Mouse (Mus musculus) WW6 (cell line): ENCODE results near the gene AW822073.
"Not testable (repeated sequence)": the region's sequence is repeated elsewhere in the genome, so short reads cannot be mapped to it uniquely, and the experiment has no call there.

Experiments used
- DNase-seq: peaks from one replicate; pipeline ENCODE4 v3.0.0-alpha.2; 2013; ENCODE audit warnings: low read depth, low spot score

The AW822073 gene

DNA sequence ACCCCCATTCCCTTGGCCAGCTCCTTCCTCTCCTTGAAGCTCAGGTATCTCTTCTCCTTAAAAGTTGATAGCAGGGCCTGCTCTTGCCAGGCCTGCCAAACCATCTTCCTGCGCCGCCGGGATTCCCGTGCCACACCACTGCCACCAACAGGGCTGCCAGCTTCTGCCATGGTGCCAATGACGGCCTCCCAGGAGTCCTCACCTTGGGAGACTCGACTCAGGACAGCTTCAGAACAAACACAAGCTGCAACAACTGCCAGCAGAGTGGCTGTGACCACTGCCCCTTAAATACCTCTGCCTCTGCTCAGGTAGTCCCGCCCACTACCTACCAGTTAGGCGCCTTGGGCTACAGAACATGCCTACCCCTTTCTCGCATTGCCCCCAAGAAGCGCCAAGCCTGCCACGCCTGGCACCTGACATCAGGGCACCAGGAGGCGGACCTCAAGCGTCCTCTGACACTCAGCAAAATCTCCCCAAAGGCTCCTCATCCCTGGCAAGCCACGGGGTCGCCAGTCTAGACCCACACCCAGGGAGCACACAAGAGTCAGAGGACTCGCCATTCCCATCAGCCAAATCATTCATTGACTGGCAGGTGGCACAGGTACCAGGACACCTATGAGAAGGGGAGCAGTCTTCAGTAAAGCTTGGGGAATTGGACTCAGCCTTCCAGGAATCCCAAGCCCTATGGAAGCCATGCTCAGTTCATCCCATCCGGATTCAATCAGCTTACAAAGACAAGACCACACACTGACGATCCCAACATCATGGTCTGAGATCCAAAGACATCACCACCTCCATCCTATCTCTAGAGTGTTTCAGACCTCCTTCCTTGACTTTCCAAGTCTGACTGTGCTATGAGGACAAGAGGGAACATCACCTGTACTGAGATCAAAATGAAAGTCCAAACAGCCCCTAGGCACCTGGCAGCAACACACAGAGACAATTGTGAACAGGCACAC is at the start of gene AW822073:
TSS of gene AW822073 (minus strand) at position 104 of the 959 bp plus-strand sequence.
- DNase-seq: not testable (repeated sequence)

DNA sequence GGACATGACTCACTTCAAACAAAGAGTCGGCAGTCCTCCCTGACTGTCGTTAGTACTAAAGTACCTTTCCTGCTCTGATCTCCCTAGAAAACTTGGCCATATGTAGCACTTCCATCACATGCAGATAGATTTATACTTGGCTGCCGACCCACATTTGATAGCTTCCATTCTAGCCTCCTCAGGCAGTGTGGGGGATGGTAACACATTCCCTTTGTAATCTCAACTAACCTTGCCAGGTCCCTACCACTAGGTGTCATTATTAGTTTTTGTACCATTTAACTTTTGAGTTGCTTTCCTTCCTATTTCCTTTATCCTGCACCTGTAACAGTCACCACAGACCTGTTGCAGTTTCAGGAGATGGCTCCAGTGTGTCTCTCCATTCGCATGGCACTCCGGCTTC is 33.7 kb upstream of the AW822073 start:
- no peak for DNase-seq

DNA sequence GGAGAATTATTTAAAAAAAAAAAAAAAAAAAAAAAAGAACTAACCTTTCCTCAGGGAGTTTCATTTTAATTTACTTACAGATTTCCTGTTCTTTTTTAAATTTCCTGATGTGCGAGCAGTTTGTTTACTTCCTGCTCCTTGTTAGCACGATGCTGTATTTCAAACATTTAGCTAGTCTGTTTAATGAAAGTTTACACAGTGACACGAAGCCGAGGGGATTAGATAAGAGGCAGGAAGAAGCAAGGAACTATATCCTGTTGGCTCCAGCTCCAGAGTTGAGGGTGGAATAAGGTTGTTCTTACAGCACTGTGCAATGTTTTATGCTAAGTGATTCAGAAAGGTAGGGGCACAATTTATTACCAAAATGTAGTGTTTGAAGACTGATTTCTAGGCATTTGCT is 31.2 kb upstream of the AW822073 start:
- no peak for DNase-seq

- DNase-seq: peak; percentile 74
These were observed 30.6 kb upstream of the AW822073 start, which contains the start of gene Gcc2 for GRCm38 (mm10) chr10:58255213-58255892. Gene Gcc2, plus strand, starts transcription at chr10:58255497.

DNA sequence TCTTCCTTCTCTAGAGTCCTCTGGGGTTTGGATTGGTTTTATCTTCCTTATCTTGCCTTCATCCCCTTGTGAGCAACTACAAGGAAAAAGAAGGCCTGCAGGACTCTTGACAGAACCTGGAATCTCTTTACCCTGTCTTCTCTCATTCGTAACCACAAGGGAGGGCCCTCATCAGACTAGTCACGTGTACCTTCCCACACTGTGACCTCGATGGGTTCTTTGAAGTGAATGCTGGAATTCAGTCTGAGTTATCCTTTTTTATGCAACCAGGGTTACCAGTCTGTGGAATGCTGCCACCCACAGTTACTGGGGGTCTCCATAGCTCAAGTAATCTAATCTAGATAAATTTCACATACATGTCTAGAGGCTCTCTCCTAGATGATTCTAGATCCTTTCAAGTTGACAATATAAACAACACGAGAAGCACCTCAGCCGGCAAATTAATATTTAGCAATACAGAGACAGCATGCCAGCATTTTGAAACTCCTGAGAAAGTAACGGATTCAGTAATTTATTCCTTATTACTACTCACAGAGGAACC is 30.0 kb upstream of the AW822073 start:
- no peak for DNase-seq

DNA sequence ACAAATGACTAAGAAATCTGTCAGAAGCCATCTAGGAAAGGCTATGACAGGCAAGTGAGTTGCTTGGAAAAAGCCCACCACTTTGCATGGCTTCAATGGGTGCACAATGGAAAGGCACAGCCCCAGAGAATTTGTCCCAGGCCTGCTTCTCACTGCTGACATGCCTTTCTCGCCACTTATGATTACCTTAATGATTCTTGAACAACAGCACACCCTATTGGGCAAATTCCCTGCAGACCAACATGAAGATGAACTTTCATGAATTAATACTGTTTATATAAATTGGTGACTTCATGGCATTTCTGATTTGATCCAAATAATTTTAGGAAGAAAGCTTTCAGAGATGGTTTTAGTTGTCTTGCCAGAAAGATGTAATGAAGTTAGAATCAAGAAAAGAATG is 24.8 kb upstream of the AW822073 start:
- DNase-seq: no peak

GRCm38 (mm10) chr10:58238984-58239740 is 14.4 kb upstream of the AW822073 start:
- DNase-seq: not testable (repeated sequence)

DNA sequence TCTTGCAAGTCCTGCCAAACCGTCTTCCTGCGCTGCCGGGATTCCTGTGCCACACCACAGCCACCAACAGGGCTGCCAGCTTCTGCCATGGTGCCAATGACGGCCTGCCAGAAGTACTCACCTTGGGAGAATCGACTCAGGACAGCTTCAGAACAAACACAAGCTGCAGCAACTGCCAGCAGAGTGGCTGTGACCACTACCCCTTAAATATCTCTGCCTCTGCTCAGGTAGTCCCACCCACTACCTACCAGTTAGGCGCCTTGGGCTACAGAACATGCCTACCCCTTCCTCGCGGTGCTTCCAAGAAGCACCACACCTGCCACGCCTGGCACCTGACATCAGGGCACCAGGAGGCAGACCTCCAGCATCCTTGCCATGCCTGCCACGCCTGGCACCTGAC is 11.9 kb upstream of the AW822073 start, which contains the start of gene Gm4981:
TSS of gene Gm4981 (minus strand) at position 89 of the 400 bp plus-strand sequence.
- no peak for DNase-seq

DNA sequence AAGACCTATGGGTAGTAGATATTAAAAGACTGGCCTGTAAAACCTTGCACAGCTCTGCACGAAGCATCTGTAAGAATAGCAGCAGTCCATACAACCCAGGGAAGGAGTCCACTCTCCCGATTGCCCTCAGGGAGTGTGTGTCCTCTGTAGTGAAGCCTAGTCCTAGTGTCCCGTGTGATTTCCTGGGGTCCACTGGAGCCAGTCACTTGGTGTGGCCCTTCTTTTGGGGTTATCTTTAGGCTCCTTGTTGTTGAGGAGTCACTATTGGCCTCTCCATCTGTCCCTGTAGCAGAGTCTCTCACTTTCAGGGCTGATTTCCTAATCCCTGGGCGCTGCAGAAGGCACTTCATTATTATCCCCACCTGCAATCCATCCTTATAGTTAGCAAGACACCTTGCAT is 10.3 kb upstream of the AW822073 start:
- not testable (repeated sequence) for DNase-seq

DNA sequence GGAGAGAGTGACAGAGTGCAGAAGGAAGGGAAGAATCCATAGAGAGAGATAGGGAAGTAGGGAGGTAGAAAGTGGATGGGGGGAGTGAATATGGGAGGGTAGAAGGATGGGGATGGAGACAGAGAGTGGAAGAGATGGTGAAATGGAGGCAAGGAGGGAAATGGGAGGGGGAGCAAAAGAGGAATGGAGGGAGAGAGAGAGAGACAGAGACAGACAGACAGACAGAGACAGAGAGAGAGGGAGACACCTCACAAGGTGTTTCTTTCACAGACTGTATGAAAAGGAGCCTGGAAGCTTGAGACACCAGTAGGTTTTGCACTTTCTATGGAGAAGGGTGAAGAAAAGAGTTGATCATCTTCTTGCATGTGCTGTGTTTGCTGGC is 9.0 kb upstream of the AW822073 start:
- DNase-seq: not testable (repeated sequence)

GRCm38 (mm10) chr10:58233054-58233739 is 8.5 kb upstream of the AW822073 start:
- DNase-seq: not testable (repeated sequence)

DNA sequence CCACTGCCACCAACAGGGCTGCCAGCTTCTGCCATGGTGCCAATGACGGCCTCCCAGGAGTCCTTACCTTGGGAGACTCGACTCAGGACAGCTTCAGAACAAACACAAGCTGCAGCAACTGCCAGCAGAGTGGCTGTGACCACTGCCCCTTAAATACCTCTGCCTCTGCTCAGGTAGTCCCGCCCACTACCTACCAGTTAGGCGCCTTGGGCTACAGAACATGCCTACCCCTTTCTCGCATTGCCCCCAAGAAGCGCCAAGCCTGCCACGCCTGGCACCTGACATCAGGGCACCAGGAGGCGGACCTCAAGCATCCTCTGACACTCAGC is 7.9 kb upstream of the AW822073 start, which contains the start of gene Duxf3:
TSS of gene Duxf3 (minus strand) at position 35 of the 329 bp plus-strand sequence.
- DNase-seq: not testable (repeated sequence)

DNA sequence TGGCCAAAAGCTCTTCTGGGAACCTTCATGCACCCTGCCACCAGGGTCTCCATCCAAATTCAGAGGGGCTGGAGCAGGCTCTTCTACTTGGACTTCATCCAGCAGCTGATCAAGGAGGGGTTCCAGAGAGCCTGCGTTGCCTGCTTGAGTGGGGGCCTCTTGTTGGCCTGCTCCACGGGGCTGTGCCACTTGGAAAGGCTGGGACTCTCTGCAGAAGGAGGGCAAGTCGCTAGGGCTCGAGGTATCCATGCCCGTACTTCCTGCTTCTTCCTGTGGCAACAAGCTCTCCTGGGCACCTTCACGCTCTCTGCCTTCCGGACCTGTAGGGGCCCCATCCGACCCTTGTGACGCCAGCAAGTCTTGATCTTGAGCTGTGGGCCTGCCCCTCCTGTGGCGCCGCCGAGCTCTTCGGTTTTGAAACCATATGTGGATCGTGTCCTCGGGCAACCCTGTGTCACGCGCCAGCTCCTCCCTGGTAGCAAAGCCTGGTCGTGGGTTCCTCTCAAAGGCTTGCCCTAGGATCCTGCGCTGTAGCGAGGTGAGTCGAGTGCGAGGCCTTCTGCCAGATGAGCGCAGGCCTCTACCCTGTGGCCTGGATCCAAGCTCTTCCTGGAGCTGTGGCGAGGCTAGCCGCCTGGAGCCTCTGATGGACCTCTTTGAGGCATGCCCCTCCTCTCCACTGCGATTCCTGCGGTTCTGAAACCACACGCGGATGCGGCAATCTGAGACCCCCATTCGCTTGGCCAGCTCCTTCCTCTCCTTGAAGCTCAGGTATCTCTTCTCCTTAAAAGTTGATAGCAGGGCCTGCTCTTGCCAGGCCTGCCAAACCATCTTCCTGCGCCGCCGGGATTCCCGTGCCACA is 7.3 kb upstream of the AW822073 start:
- peak; percentile 59 for DNase-seq

DNA sequence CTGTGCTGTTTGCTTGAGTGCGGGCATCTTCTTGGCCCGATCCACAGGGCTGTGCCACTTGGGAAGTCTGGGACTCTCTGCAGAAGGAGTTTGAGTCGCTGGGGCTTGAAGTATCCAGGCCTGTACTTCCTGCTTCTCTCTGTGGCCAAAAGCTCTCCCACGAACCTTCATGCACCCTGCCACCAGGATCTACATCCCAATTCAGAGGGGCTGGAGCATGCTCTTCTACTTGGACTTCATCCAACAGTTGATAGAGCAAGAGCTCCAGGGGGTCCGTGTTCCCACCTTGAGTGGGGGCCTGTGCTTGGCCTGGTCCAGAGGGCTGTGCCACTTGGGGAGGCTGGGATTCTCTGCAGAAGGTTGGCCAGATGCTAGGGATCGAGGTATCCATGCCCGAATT is 6.4 kb upstream of the AW822073 start:
- DNase-seq: not testable (repeated sequence)

GRCm38 (mm10) chr10:58230021-58230420 is 5.3 kb upstream of the AW822073 start:
- DNase-seq: not testable (repeated sequence)

DNA sequence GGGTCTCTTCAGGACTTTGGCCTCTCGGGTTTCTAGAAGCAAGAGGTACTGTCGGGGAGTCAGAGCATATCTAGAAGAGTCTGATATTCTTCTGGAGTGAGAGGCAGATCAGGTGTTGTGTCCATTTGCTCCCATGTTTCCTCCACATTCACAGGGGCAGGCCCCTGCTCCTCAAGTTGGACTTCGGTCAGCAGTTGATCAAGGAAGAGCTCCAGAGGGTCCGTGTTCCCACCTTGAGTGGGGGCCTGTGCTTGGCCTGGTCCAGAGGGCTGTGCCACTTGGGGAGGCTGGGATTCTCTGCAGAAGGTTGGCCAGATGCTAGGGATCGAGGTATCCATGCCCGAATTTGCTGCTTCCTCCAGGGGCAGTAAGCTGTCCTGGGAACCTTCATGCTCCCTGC is 3.1 kb upstream of the AW822073 start:
- DNase-seq: not testable (repeated sequence)

DNA sequence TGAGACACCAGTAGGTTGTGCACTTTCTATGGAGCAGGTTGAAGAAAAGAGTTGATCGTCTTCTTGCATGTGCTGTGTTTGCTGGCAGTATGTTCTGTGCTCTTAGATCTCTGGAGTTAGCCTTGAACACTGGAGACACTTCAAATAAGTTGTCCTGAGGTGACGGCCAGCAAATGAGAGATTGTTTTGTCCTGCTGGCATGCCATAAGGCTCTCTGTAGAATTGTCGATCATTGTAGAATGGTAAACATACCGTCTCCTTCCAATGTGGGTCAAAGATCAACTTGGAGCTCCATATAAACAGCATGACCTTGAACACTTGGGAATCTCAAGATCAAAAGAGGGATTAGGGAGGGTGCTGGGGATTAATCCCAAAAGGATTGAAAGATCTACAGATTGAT is 1.6 kb upstream of the AW822073 start:
- not testable (repeated sequence) for DNase-seq

DNA sequence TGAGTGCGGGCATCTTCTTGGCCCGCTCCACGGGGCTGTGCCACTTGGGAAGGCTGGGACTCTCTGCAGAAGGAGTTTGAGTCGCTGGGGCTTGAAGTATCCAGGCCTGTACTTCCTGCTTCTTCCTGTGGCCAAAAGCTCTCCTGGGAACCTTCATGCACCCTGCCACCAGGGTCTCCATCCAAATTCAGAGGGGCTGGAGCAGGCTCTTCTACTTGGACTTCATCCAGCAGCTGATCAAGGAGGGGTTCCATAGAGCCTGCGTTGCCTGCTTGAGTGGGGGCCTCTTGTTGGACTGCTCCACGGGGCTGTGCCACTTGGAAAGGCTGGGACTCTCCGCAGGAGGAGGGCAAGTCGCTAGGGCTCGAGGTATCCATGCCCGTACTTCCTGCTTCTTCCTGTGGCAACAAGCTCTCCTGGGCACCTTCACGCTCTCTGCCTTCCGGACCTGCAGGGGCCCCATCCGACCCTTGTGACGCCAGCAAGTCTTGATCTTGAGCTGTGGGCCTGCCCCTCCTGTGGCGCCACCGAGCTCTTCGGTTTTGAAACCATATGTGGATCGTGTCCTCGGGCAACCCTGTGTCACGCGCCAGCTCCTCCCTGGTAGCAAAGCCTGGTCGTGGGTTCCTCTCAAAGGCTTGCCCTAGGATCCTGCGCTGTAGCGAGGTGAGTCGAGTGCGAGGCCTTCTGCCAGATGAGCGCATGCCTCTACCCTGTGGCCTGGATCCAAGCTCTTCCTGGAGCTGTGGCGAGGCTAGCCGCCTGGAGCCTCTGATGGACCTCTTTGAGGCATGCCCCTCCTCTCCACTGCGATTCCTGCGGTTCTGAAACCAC is 541 bp downstream of the AW822073 start:
- peak; percentile 46 for DNase-seq

DNA sequence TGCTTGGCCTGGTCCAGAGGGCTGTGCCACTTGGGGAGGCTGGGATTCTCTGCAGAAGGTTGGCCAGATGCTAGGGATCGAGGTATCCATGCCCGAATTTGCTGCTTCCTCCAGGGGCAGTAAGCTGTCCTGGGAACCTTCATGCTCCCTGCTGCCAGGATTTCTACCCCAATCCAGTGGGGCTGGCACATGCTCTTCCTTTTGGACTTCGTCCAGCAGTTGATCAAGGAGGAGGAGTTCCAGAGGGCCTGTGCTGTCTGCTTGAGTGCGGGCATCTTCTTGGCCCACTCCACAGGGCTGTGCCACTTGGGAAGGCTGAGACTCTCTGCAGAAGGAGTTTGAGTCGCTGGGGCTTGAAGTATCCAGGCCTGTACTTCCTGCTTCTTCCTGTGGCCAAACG is 1.6 kb downstream of the AW822073 start:
- DNase-seq: not testable (repeated sequence)
